Mouse (Mus musculus) gastrocnemius, adult 18-20 months (tissue): ENCODE measurements around the gene Klk1. TPM values are rescaled to one million over a fixed set of nuclear protein-coding genes. Genes with fewer than 3 reads are reported as not detected.
"Not testable (repeated sequence)": the region's sequence is repeated elsewhere in the genome, so short reads cannot be mapped to it uniquely, and the experiment has no call there.

Source experiments
- DNase-seq: peaks from one replicate; pipeline ENCODE4 v3.0.0; 2021; ENCODE audit warnings: low spot score
- long read RNA-seq, 2 experiments: library from polyadenylated mRNA; stranded (forward); transcript quantifications; one replicate each; pipeline ENCODE4 v2.0.0; 2021
- total RNA-seq, 2 experiments: library from RNA; stranded (reverse); gene quantifications; 2 replicates each; pipeline ENCODE4 v1.2.3; 2021

The Klk1 gene
- under 1 TPM in 1 of 2 experiments, not detected in 1; 0.71 TPM for total RNA-seq
- long read RNA-seq, experiment 1: 0 reads
- long read RNA-seq, experiment 2: 0 reads

DNA sequence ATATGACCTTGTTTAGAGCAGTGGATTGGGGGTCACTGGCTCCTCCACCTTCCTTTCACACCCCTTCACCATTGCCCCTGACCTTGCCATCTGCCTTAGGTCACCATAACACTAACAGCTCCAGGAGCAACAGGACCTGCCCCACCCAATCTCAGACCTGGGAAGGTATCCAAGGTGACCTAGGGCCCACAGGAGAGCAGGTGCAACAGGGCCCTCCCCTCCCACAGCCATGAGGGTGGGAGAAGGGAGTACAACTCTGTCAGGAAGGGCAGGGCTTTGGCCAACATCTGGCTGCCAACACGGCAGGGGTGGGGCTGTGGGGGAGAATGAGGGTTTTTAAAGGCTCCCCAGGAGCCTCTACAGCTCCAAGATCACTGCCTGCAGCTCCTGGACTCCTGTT lies at the start of gene Klk1:
Gene Klk1 (plus strand): TSS at position 285 of the 400 bp plus-strand sequence.
- no peak for DNase-seq

DNA sequence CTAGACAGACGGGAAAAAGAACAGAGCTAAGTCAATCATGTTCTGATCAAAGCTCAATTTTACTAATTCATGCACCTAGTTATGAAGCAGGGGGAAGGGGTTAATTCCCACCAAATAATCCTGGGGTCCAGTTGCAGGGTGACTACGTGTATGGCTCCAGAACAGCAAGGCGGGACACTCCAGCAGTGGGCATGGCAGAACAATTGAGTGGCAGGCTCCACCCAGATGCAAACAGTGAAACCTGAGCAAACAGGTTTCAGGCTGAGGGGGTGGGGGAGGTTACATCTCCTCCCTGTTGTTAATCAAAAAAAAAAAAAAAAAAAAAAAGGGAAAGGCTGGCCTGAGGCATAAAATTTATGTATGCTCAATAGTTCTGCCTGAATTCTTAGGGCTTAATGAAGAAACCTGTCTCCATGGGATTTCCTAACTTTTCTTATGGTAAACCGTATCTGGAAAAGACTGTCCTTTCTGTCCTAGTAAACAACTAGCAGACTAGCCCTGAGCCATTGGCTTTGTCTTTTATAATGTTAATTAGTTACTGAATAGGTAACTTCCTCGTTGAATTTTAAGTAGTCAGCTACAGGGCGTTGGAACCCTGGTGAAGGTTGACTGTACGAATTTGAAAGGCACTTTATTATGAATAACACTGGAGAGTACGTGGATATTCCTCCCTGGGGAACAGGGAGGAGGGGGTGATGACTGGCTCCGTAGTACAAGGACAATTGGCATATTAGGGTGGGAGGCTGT lies 45.7 kb upstream of the Klk1 start:
- DNase-seq: no peak

DNA sequence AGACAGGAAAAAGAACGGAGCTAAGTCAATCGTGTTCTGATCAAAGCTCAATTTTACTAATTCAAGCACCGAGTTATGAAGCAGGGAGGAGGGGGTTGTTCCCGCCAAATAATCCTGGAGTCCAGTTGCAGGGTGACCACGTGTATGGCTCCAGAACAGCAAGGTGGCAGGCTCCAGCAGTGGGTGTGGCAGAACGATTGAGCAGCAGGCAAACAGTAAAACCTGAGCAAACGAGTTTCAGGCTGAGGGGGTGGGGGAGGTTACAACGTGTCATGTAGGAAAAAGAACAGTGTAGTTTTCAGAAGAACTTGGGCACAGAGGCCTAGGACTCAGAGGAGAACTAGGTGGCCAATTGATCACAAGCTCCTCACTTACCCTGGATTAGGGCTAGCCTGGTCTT lies 38.6 kb upstream of the Klk1 start:
- DNase-seq: not testable (repeated sequence)

DNA sequence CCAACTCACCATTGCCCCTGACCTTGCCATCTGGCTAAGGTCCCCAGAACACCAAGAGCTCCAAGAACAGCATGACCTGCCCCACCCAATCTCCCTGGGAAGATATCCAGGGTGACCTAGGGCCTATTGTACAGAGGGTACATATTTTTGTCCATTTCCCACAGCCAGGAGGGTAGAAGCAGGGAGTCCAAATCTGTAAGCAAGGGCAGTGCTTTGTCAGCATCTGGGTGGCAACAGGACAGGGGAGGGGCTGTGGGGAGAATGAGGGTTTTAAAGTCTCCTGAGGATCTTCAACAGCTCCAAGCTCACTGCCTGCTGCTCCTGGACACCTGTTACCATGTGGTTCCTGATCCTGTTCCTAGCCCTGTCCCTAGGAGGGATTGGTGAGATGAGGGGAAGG lies 37.2 kb upstream of the Klk1 start, which contains the start of gene Klk1b24:
Gene Klk1b24 (plus strand): TSS at position 301 of the 400 bp plus-strand sequence.
- DNase-seq: peak; percentile 27

DNA sequence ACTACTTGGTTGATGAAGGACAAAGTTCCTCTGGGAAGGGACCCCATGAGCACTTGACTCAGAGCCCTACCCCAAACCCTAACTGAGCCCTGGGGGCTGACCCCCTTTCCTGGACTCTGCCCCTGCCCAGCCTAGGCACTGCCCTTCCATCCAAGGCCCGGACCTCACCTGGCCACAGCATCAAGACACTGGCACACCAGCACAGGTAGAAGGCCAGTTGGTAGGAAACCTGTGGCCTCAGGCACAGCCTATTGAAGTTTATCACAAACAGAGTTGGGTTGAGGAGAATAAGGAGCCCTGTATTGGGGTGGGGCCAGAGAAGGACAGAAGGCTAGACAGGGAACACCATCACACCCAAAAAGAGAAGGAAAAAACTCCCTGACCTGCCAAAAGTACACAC lies 31.7 kb upstream of the Klk1 start:
- not testable (repeated sequence) for DNase-seq

DNA sequence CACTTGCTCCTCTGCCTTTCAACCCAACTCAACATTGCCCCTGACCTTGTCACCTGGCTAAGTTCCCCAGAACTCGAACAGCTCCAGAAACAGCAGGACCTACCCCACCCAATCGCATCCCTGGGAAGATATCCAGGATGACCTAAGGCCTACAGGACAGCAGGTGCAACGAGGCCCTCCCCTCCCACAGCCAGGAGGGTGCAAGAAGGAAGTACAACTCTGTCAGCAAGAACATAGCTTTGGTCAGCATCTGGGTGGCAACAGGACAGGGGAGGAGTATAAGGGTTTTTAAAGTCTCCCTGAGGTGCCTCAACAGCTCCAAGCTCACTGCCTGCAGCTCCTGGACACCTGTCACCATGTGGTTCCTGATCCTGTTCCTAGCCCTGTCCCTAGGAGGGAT lies 27.3 kb upstream of the Klk1 start, which contains the start of gene Klk1b3:
Gene Klk1b3 (plus strand): TSS at position 301 of the 400 bp plus-strand sequence.
- DNase-seq: no peak

DNA sequence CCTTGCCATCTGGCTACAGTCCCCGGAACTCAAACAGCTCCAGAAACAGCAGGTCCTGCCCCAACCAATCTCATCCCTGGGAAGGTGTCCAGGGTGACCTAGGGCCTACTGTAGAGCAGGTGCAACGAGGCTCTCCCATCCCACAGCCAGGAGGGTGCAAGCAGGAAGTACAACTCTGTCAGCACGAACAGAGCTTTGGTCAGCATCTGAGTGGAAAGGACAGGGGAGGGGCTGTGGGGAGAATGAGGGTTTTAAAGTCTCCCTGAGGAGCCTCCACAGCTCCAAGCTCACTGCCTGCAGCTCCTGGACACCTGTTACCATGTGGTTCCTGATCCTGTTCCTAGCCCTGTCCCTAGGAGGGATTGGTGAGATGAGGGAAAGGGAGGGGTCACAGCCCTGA lies 18.0 kb upstream of the Klk1 start, which contains the start of gene Klk1b4:
Gene Klk1b4 (plus strand): TSS at position 301 of the 400 bp plus-strand sequence.
- DNase-seq: not testable (repeated sequence)

DNA sequence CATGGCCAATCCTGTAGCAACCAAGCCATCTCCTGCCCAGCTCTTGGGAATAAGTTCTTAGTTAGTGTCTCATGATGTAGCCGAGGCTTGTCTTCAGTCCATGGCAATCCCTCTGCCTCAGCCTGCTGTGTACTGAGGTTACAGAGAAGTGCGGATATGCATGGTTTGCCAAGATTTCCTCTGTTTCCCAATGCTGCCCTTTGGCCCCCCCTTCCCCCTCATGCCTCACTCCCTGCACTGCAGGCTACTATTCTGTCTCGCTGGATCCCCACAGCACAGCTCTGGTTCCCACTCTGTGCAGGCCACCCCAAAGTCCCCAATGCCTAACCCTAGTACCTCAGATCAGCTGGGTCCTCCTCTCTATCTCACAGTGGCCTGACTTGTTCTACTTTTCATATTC lies 16.9 kb upstream of the Klk1 start:
- DNase-seq: no peak

DNA sequence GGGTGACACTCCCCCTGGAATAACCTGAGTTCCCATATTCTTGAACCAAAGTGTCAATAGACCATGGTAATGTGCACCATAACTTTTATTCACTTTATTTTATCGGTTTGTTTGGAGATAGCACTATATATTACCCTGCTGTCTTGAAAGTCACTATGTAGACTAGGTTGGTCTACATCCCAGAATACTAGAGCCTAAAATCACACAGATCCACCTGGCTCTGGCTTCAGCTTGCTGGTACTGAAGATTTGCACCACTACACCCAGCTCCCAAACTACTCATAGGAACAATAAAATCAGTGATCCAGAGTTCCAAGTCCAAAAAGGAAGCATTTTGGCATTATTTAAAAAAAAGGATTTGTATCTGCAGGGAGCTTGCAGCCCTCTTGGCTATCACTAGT lies 9.5 kb upstream of the Klk1 start, which contains the start of gene Klk1b5:
Gene Klk1b5 (plus strand): TSS at position 301 of the 400 bp plus-strand sequence.
- no peak for DNase-seq

DNA sequence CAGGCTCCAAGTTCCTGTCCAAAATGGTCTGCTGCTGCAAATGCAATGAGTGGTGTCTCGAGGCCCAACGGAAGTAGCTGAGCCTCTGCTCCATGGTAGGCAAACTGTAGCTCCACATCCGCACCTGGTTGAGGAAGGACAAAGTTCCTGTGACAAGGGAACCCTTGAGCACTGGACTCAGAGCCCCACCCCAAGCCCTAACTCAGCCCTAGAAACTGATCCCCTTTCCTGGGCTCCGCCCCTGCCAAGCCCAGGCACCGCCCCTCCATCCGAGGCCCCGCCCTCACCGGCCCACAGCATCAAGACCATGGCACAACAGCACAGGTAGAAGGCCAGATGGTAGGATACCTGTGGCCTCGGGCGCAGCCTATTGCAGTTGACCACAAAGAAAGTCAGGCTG lies 3.6 kb upstream of the Klk1 start:
- not testable (repeated sequence) for DNase-seq

DNA sequence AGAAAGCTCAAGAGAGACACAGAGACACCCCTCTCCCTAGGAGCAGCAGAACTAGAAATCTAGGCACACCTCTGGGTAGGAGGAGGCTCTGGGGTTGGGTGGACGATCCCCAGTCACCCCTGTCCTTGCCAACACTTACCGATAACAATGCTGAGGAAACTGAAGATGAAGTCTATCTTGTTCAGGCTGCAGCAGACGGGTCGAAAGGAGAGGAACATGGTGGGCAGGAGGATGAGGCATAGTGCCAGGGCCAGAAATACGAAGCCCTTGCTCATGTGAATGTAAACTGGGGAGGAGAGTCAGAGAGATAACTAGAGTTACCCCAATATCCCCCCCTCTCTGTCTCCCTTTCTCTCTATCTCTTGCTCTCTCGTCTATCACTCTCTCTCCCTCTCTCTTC lies 2.8 kb upstream of the Klk1 start:
- not testable (repeated sequence) for DNase-seq

DNA sequence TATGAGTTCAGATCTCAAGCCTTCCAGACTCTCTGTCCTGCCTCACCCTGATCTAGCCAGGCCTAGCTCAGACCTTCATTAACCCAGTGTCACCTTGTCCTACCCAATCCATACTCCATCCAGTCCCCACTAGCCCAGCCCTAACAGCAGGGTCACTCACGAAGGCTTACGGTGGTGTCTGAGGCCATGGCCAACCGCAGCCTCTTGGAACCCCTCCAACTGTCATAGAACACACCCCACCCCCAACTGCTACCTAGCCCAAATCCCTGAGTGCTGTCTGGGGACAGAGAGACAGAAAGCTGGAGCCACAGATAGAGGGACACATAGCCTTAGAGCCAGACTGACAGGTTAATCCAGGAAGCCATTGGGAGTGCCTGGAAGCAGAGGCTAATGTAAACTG lies 10.7 kb downstream of the Klk1 start, which contains the start of gene Gm36864:
Gene Gm36864 (plus strand): TSS at position 269 of the 400 bp plus-strand sequence.
- no peak for DNase-seq

DNA sequence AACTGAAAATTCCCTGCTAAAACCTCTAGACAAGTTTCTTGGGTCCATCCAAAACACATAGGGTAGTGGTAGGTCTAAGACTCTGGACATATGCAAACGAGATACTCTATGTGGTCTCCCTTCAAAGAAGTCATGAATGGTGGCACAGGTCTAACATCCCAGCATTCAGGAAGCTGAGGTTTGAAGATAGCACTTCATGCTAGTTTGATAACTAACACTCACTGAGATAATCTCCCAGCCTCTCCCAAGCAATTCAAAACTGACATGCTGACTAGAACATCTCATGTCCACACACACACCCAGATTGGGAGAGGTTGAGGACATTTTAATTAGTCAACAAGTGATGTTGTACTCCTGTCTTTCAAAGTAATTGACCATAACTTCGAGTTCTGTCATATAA lies 14.8 kb downstream of the Klk1 start:
- no peak for DNase-seq

DNA sequence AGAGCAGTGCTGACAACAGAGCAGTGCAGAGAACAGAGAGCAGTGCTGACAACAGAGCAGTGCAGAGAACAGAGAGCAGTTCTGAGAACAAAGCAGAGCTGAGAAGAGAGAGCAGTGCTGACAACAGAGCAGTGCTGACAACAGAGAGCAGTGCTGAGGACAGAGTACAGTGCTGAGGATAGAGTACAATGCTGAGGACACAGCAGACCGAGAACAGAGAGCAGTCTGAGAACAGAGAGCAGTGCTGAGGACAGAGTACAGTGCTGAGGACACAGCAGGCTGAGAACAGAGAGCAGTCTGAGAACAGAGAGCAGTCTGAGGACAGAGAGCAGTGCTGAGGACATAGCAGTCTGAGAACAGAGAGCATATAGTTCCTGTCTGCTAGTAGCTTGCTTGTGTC lies 15.6 kb downstream of the Klk1 start:
- no peak for DNase-seq

DNA sequence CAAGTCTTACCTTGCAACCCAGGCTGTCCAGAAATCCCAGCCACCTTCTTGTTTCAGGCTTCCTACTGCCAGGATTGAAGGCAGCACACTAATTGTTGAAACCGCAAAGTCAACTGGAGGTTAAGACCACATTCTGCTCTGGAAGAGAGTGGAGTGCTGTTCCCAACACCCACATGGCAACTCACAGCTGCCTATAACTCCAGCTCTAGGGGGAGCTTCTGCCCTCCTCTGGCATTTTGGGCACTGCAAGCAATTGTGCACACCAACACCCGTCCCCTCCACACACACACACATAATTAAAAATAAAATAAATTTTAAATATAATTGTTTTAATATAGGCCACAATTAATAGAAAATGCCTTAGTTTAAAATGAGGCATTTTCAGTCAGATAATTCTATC lies 16.0 kb downstream of the Klk1 start:
- DNase-seq: no peak

DNA sequence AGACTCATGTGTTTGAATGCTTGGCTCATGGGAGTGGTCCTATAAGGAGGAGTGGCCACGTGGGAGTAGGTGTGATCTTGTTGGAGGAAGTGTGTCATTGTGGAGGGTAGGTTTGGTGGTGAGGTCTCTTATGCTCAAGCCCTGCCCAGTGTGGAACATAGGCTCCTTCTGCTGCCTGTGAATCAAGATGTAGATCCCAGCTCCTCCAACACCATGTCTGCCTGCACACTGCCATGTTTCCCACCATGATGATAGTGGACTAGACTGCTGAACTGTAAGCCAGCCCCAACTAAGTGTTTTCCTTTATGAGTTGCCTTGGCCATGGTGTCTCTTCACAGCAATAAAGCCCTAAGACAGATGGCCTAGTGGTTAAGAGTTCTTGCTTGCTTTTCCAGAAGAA lies 18.9 kb downstream of the Klk1 start:
- no peak for DNase-seq

DNA sequence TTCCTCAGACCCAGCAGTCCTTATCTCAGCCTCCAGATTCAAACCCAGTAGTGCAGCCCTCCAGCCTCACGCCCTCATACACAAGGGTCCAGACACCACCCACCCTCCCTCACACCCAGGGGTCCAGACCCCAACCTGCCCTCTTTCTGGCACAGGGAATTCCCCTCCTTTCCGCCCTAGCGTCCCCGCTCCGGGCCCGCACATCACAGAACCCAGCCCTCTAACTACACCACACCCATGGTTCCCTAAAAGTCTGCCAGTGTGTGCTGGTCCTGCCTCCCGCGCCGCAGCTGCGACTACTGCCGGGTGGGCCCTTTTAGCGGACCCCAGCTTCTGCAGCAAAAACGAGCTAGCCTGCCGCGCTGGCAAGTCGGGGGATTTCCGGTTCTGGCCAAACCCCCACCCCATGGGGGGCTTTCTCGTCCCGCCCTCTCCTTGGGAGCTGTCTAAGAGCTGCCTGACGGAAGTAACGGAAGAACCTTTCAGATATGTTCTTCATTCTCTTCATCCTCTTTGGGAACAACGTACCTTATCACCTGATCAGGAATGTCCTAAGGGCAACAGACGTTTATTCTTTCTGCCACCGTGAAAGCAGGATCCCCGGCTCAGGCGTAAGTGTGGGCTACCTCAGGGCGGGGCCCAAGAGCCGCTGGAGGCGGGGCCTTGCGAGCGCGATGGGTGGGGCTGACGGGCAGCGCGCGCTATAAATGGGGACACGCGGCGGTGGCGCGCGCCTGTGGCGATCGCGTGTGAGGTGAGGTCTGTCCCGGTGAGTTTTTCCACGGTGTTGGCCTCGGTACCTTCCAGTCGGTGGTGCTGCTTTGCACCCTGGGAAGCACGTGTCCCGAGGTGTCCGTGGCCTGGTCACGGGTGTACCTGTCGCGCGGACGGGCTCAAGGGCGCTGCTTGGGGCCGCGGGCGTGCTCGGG lies 21.2 kb downstream of the Klk1 start, which contains the start of the genes 1700028J19Rik and 2410002F23Rik:
Gene 1700028J19Rik (minus strand): TSS at position 641 of the 929 bp plus-strand sequence.
Gene 2410002F23Rik (plus strand): TSS at position 668 of the 929 bp plus-strand sequence.
- DNase-seq: peak; percentile 92

DNA sequence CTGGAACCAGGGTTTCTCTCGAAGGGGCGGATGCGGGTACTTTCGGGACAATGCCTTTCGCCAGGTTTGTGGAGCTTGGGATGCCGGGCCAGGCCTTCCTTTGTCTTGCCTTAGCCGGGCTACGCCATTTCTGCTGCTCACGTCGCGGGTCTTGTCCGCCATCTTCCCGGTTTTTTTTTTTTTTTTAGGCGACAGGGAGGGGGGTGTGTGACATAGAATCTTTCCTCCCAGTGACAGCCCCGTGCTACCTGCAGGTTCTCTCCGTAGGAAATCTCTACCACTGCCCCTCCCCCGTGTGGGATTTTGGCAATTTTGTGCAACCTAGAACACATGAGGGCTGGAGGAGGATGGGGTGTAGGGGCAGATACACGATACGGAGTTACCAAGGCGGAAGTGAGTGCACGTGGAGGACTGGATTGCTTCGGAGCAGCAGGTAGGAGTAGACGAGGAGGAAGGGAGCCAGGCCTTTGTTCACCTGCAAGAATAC lies 21.9 kb downstream of the Klk1 start:
- DNase-seq: peak; percentile 9

DNA sequence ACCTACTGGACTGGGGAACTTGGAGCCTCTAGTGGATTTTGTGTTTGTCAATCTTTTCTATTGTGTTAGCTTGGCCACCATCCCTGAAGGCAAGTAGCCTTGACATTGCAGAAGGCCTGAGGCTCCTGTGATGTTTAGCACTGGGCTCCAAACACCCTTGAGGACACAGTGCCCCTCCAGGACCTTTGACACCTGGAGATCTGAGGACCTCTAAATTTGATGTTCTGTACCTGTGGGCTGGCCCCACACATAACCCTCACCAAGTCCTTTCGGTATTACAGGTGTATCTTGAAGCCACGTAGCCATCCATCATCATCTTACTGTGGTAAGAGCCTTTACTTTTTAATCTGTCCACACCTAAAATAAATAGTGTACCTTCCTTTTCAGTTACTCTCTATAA lies 22.8 kb downstream of the Klk1 start:
- DNase-seq: no peak

DNA sequence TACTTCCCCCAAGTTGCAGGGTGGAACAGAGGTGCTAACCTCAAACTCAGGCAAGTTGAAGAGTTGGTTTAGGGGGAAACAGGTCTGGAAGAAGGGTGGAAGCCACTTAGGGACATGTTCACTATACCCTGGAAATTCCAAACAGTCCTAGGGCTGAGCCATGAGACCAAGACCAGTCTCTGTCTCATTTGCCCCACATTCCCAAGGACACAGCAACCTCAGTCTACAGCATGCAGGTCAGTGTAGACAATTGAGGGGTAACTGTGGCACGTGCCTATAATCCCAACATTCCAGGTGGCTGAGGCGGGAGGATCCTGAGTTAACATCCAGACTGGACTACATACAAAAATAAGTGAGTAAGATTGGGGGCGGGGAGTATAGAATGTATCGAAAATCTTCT lies 24.1 kb downstream of the Klk1 start:
- no peak for DNase-seq

DNA sequence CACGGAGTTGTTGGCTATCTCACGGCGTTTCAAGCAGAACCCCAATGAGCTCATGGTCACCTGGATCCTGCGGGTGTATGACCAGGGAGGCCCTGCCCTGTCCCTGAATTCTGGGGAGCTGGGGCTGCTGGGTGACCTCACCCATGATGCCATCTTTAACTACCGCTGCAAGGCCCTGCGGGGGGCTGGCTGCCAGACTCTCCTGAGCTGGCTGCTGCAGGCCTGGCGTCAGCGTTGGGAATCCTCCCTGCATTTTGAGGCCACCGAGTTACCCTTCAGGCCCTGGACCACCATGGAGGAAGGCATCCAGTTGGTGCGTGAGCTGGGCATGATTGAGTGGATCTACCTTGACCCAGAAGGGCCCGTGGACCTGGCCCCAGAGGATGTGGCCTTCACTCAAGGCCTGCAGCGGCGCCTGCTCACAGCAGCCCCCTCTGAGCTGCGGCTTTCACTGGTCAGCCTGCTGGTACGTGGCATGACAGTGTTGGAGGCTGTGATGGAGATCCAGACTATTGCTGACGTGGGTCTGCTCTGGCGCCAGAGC lies 25.6 kb downstream of the Klk1 start:
- DNase-seq: not testable (repeated sequence)
